Mouse (Mus musculus) forelimb bud, embryonic 11.5 days (tissue): ENCODE results near the gene Vps54.

ENCODE experiments used
- DNase-seq: peaks from one replicate; pipeline ENCODE4 v3.0.0-alpha.2; 2012; ENCODE audit warnings: low read depth, low spot score

The Vps54 gene

DNA sequence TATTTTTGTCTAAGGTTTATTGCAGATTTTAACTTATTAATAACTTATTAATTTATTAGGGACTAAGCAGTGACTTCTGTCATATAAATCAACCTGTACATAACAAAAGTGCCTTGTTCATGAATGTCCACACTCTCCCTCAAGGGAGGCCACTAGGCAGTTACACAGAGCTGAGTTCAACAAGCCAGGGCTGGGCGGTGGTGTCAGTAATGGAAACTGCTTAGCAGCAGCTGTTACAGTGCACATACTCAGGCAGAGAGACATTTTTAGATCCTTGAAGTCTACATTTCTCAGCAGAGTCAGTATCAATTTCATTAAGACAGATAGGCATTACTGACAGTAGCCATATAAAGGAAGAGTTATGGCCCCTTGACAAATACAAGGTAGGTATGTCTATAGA lies 98.8 kb downstream of the Vps54 start:
- DNase-seq = no peak

DNA sequence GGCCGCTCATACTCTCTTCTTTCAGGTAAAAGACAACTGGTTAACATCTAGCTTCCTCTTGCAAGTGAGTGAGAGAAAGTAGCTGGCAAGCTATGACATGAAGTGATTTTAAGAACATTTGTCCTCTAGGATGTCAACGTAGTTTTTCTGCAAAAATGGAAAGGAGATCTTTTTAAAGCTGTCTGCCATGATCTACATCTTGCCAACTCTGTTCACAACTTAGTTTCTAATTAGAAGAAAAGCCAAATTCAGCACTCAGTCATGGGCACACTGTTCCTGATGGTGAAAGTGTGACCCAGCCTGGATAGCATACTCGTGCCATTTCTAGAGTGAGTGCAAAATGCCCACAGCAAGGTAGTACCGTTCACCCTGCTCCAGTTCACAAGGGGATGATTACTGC lies 100.0 kb downstream of the Vps54 start:
- DNase-seq = no peak

DNA sequence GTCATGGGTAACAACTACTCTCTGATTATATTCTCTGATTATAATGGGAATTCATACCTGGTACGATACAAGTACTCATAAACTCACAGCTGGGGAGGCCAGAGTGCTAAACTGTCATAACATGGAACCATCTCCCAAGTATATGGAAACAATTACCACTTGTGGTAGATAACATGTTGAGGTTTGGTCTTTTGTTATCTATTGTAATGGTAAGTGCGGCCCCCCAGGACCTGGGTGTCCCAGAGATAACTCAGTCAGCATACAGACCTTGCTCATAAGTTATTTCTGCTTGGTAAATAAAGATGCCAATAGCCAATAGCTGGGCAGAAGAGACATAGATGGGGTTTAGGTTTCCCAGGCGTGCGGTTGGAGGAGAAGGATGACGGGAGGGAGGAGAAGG lies 104.4 kb downstream of the Vps54 start:
- no peak for DNase-seq

DNA sequence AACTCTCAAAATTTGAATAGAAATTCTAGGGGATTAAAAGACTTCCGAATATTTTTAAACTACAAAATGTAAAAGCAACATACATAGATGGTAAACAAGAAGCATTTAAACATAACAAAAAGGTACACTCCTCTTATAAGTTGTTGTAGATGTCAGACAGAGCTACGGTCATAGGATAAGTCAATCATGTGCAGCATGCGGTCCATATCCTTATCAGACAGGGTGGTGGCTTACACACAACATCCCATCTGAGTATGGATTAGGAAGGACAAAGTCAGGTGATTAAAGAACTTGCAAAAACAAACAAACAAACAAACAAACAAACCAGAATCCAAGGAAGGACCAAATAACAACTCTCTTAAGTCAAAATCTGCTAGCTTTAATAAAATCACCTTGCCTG lies 106.9 kb downstream of the Vps54 start:
- no peak for DNase-seq

DNA sequence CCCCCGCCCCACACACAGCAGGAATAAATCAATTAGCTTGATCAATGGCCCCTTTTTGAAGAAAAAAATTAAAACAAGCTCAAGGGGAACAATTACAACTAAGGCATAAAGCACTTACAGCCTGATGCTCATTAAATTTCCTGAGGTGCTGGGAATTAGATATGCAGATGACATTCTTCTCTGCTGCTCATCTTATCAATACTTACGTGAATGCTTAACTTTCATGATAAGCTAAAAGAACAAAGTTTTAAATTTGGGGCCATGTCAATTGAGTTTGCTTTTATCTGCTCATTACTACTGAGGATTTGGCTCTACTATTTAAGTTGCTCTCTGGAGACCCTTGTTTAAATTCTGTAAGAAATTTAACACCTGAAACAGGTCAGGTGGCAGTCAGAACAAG lies 109.8 kb downstream of the Vps54 start:
- DNase-seq = no peak

DNA sequence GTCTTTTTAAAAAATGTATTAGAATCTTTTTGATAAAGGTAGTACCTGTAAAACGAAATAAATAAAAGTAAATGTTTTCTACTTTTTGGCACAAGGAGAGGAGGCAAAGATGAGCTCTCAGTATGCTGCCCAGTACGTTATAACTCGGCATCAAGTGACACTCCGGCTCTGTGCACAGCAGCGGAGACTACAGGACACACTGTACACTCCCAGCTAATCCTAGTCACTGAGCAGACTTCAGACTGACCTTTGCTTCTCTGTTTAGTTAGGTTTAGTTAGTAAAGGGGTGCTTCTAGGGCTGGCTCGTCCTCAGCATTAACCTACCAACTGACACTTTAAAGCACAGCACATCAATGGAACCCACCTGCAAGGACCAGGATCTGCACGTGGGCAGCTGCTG lies 112.2 kb downstream of the Vps54 start:
- no peak for DNase-seq

DNA sequence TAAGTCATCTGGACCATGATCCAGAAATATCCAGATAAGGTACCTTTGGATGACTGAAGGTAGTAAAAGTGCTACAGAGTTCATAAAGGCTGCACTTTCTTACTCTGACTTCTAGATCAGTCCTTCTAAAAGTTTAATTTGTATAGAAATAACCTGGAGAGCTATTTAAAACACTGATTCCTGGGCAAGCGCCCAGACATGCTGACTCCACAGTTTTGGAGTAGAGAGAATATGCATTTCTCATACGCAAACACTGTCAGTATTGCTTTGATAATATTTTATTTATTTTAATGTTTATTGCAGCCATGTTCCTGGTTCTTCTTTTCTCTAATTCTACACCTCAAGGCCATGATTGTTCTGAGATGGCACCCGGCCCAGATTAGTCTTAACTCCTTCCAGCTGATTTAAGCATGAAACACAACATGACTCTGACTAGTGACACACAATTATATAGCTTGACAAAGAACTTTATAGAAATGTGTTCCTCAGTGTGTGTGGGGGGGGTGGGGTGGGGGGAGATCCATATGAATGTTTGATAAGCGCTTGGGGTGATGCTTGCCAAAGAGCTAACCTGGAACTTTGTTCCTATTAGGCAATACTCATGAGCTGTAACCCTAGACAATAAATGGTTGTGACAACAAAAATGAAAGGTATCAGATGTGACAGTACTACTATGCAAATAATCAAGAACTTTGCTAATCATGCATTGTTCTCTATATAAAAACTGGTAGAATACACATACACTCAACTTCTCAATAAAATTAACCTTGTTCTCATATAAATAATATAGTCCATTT lies 124.3 kb downstream of the Vps54 start:
- DNase-seq = no peak

DNA sequence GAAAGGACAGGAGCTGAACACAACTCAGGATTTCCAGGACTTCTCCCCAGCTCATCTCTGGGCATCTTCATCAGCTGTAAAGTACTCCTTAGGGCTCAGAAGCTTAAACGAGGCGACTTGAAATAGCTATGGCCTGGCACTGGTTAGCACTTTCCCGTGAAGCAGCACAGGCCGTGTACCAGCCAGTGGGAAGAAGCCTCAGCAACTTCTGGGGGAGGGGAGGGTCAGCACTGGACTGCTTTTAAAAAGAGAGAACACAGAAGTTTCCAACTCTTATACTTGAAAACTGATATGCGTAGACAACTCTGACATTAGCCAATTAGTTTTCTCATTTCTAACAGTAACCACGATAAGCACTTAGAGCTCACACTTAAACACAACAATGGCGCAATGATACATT lies 129.4 kb downstream of the Vps54 start:
- DNase-seq = no peak

DNA sequence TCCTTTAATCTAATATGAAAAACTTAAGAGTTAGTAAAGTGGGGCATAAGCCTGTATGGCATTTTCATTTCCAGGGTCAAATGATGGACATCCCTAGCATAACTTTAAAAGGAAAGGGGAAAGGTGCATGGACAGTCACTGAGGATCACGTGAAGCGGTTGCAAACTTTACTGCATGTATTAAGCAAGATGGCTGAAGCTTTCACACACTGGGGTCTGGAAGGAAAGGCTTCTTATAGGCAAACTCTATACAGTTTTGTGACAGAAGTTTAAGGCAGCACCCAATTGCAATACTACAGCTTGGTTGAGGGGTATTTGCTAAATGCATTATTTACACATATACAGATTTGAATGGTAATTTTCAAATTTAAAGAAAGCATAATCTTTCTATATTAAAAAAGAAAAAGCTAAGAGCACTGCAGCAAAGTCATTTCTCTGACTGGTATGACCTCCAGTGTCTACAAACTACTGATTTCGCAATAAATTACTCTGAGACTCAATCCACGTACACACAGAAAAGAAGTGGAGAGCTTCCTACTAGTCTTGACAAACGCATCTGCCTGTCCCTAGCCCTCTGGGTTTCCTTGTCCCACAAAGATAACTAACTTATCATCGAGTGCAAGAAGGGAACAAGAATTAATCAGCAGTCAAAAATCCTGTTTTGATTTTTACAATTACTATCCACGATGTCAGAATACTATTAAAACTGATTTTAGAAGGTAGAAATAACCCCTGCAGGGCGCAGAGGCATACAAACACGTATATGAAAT lies 130.4 kb downstream of the Vps54 start:
- DNase-seq = no peak

DNA sequence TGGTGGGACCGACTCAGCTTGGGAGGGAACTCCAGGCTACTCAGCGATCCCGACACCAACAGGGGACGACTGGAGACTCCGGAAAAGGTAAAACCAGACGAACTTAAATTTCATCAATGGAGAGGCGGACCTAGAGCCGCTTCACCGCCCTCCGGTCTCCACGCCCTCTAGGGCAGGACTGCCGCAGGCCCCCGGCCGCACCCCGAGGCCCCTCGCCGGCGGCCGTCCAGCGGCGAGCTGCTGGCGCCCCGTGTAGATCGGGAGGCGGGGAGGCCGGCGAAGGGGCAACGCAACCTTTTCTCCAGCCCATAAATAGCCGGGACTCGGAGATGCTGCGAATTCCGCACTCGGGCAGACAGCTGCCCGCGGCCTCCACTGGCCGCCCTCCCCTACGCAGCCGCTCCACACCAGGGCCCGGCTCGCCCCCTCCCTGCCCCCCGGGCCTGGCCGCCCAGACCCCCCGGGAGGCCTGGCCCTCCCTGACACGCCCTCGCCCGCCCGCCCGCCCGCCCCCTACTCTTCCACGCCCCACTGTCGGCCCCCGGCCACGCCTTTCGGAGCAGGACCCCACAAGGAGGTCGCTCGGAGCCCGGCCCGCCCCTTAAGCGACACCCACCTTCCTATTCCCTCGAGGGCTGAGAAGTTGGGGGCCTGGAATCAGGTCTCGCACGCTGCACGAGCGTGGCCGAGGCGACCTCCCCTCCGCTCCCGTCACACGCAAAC lies 131.5 kb downstream of the Vps54 start:
- peak; percentile 86 for DNase-seq
